In genomic region chr19:17799419-17800185, GRCm38 (mm10) we compare ENCODE assay signal across 13 mouse cellular contexts. TPM values are rescaled to one million over a fixed set of nuclear protein-coding genes. Genes with fewer than 3 reads are reported as not detected.
"Had no signal": no experiment of that assay in that cellular context is flagged by ENCODE, and none has a peak within 500 bp of the region (broad histone marks: within the 10 kb centered on the region; RNA-seq: fewer than 3 reads in every experiment).

No protein-coding gene starts in this region.

- H3K27ac ChIP-seq: kidney, embryonic 15.5 days; limb, embryonic 13.5 days; liver, embryonic 12.5 days; midbrain, embryonic 12.5 days; stomach, embryonic 15.5 days had no signal

- H3K4me2 ChIP-seq: kidney, embryonic 15.5 days; limb, embryonic 13.5 days; liver, embryonic 12.5 days; midbrain, embryonic 12.5 days; stomach, embryonic 15.5 days had no signal

- H3K9me3 ChIP-seq: kidney, embryonic 15.5 days; limb, embryonic 13.5 days; liver, embryonic 12.5 days; midbrain, embryonic 12.5 days; stomach, embryonic 15.5 days had no signal

- H3K9ac ChIP-seq: kidney, embryonic 15.5 days; limb, embryonic 13.5 days; liver, embryonic 12.5 days; midbrain, embryonic 12.5 days; stomach, embryonic 15.5 days had no signal

- H3K36me3 ChIP-seq: kidney, embryonic 15.5 days; limb, embryonic 13.5 days; liver, embryonic 12.5 days; midbrain, embryonic 12.5 days; stomach, embryonic 15.5 days had no signal

- ATAC-seq: liver, embryonic 12.5 days; lung, postnatal 0 days; midbrain, embryonic 16.5 days had no signal

- H3K4me3 ChIP-seq: kidney, embryonic 15.5 days; limb, embryonic 13.5 days; liver, embryonic 12.5 days; midbrain, embryonic 12.5 days; stomach, embryonic 15.5 days had no signal

- H3K27me3 ChIP-seq: kidney, embryonic 15.5 days; limb, embryonic 13.5 days; liver, embryonic 12.5 days; midbrain, embryonic 12.5 days; stomach, embryonic 15.5 days had no signal

- H3K4me1 ChIP-seq: kidney, embryonic 15.5 days; limb, embryonic 13.5 days; liver, embryonic 12.5 days; midbrain, embryonic 12.5 days had no signal

- DNase-seq: kidney, adult 2 months; kidney, postnatal 14 days; left cerebral cortex, postnatal 4 days; lung, postnatal 4 days; thymus, postnatal 36 days had no signal

RNA-seq across cellular contexts. Expression of gene Pcsk5, which starts 37.8 kb away (rescaled TPM):
- total RNA-seq: megakaryocyte, adult 5-6 weeks had no signal
